In genomic region chr11:74499521-74500099, GRCm38 (mm10) we compare ENCODE assay signal across 11 mouse cellular contexts.
DNase-seq lines count a peak whose midpoint lies in the region; ATAC-seq and TF ChIP-seq lines count a peak whose summit lies in the region.
"Had no signal": no experiment of that assay in that cellular context is flagged by ENCODE, and none has a peak within 500 bp of the region (broad histone marks: within the 10 kb centered on the region; RNA-seq: fewer than 3 reads in every experiment).

No protein-coding gene starts in this region.

- ATAC-seq in heart, embryonic 15.5 days (replicated peaks; ENCODE audit: insufficient number of reproducible peaks, insufficient read depth, low FRiP score, low read depth) = peak; percentile 39; the same call in 1 of the 2 replicates
- no peak for ATAC-seq in lung, postnatal 0 days
- ATAC-seq: intestine, postnatal 0 days had no signal

- TF ChIP-seq EP300 in lung, postnatal 0 days (IDR thresholded peaks at IDR 0.05) = no peak

- peak overlapping the region; percentile 16; the same call in 1 of the 2 replicates for H3K27ac ChIP-seq in gastrocnemius, adult 2 months
- H3K27ac ChIP-seq in heart, embryonic 15.5 days = 0 out of 2 replicates have a peak overlapping the region, but pooled peaks have one; percentile 3
- no peak overlapping the region for H3K27ac ChIP-seq in lung, postnatal 0 days (ENCODE audit: low read length)

- H3K4me2 ChIP-seq in heart, embryonic 15.5 days = no peak overlapping the region
- H3K4me2 ChIP-seq in lung, postnatal 0 days (replicated peaks; ENCODE audit: low read depth, low read length) = no peak overlapping the region
- H3K4me2 ChIP-seq: lung, embryonic 14.5 days had no signal

- no peaks in the 10 kb centered on the region for H3K9me3 ChIP-seq in heart, embryonic 15.5 days (replicated peaks)
- H3K9me3 ChIP-seq in lung, postnatal 0 days (ENCODE audit: low read length) = no peaks in the 10 kb centered on the region

- intact Hi-C loops in gastrocnemius, adult 2 months (cut with DNase I) = no loop called here

- peaks cover 15% of the 10 kb centered on the region for H3K4me1 ChIP-seq in heart, embryonic 15.5 days (replicated peaks)
- no peaks in the 10 kb centered on the region for H3K4me1 ChIP-seq in lung, postnatal 0 days (ENCODE audit: insufficient read depth, low read depth, low read length)

- no peak overlapping the region for H3K9ac ChIP-seq in heart, embryonic 15.5 days
- no peak overlapping the region for H3K9ac ChIP-seq in lung, postnatal 0 days (replicated peaks; ENCODE audit: low read depth)
- H3K9ac ChIP-seq: lung, embryonic 14.5 days had no signal

- no peak for TF ChIP-seq CTCF in gastrocnemius, adult 2 months (IDR thresholded peaks at IDR 0.05)
- no peak for TF ChIP-seq CTCF in lung, postnatal 0 days (IDR thresholded peaks at IDR 0.05)

- no peak overlapping the region for H3K4me3 ChIP-seq in gastrocnemius, adult 2 months
- H3K4me3 ChIP-seq in heart, embryonic 15.5 days = no peak overlapping the region
- H3K4me3 ChIP-seq in lung, postnatal 0 days (ENCODE audit: low read depth, low read length) = no peak overlapping the region

- DNase-seq in gastrocnemius, adult 2 months = peak; percentile 39
- DNase-seq in gastrocnemius, postnatal 4 days (ENCODE audit: low spot score in 2 of 2) = no peak
- DNase-seq in kidney, postnatal 4 days = peak; percentile 18 to 31
- DNase-seq in kidney, postnatal 14 days = no peak
- peak; percentile 10 for DNase-seq in embryo, embryonic 9.5 days (ENCODE audit: extremely low spot score)
- DNase-seq in urinary bladder, postnatal 14 days (ENCODE audit: low spot score) = no peak
- no peak for DNase-seq in lung, postnatal 0 days (ENCODE audit: low spot score)
- DNase-seq: adrenal gland, postnatal 14 days; lung, embryonic 14.5 days had no signal

- H3K36me3 ChIP-seq in heart, embryonic 15.5 days = no peaks in the 10 kb centered on the region
- H3K36me3 ChIP-seq in lung, postnatal 0 days (ENCODE audit: insufficient read depth, low read length) = no peaks in the 10 kb centered on the region

- H3K27me3 ChIP-seq in heart, embryonic 15.5 days = no peaks in the 10 kb centered on the region
- no peaks in the 10 kb centered on the region for H3K27me3 ChIP-seq in lung, postnatal 0 days (replicated peaks; ENCODE audit: insufficient read depth, low read length)

- WGBS in heart, embryonic 15.5 days = 43% methylated on average over 8 of the region's 8 CpGs
- 55% methylated on average over 8 of the region's 8 CpGs for WGBS in lung, postnatal 0 days

Comparison
In these comparisons a context has a peak if more than half of its experiments do, and no peak if none do; other contexts are left out.
1. DNase-seq: peak in gastrocnemius, adult 2 months (single experiment), kidney, postnatal 4 days (2 of 2) and embryo, embryonic 9.5 days (single experiment); none in gastrocnemius, postnatal 4 days (0 of 2), kidney, postnatal 14 days (single experiment), urinary bladder, postnatal 14 days (single experiment) and lung, postnatal 0 days (single experiment).